ENCODE assay signal across 17 mouse cellular contexts in the genomic region with DNA sequence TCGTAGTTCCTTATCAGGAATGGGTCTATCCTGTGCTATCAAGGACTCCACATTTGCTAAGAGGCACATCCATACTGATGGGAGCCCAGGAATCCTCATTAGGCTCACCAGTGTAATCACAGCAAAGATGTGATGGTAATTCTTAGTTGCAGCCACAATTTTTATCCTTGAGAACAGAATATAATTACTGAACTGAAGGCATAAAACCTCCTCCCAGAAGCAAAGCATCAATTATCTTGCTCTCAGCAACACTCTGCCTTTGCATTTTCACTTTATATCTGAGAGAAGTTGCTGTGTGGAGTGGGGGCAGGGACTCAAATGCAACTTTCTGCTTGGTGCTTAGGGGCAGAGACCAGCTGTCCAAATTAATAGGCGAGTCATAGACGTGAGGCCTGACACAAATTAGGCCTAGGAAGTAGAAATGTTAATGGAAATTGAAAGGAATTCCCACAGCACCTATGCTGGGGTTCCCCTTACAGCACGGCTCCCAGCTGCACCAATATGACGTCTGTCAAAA.
DNase-seq lines count a peak whose midpoint lies in the region; ATAC-seq lines count a peak whose summit lies in the region.
"Had no signal": no experiment of that assay in that cellular context is flagged by ENCODE, and none has a peak within 500 bp of the region (broad histone marks: within the 10 kb centered on the region; RNA-seq: fewer than 3 reads in every experiment).

No protein-coding gene starts in this region.

- no peak for DNase-seq in forebrain, embryonic 11.5 days (ENCODE audit: low spot score)
- no peak for DNase-seq in forebrain, embryonic 10.5 days (ENCODE audit: extremely low spot score, low spot score)
- DNase-seq in mesoderm, embryonic 11.5 days (ENCODE audit: low read depth, low spot score): peak; percentile 4
- DNase-seq in retina, postnatal 1 day: peak; percentile 60
- DNase-seq in right cerebral cortex, postnatal 14 days: no peak
- DNase-seq in layer of hippocampus, postnatal 14 days (ENCODE audit: low spot score in 2 of 2): no peak
- DNase-seq: adrenal gland, adult 2 months; cerebellum, postnatal 10 days; kidney, postnatal 10 days; layer of hippocampus, adult 9-11 months; lung, postnatal 4 days had no signal

- no peaks in the 10 kb centered on the region for H3K27me3 ChIP-seq in forebrain, embryonic 11.5 days (ENCODE audit: control insufficient read depth, insufficient read depth, low read length)
- H3K27me3 ChIP-seq in forebrain, embryonic 10.5 days (ENCODE audit: poor library complexity, severe bottlenecking): no peaks in the 10 kb centered on the region
- H3K27me3 ChIP-seq in forebrain, embryonic 16.5 days (replicated peaks; ENCODE audit: control insufficient read depth, insufficient read depth, low read length): no peaks in the 10 kb centered on the region
- H3K27me3 ChIP-seq in kidney, embryonic 16.5 days (ENCODE audit: insufficient read depth, low read length): no peaks in the 10 kb centered on the region
- H3K27me3 ChIP-seq: heart, embryonic 15.5 days; limb, embryonic 12.5 days had no signal

- H3K9me3 ChIP-seq in forebrain, embryonic 11.5 days (ENCODE audit: control insufficient read depth, low read length): no peaks in the 10 kb centered on the region
- H3K9me3 ChIP-seq in forebrain, embryonic 10.5 days: no peaks in the 10 kb centered on the region
- H3K9me3 ChIP-seq in forebrain, embryonic 16.5 days (ENCODE audit: control insufficient read depth, low read length): no peaks in the 10 kb centered on the region
- H3K9me3 ChIP-seq in kidney, embryonic 16.5 days (ENCODE audit: low read length): no peaks in the 10 kb centered on the region
- H3K9me3 ChIP-seq: heart, embryonic 15.5 days; limb, embryonic 12.5 days had no signal

- no peak overlapping the region for H3K4me2 ChIP-seq in forebrain, embryonic 11.5 days (ENCODE audit: low read depth, low read length, severe bottlenecking)
- no peak overlapping the region for H3K4me2 ChIP-seq in forebrain, embryonic 16.5 days (ENCODE audit: low read length)
- no peak overlapping the region for H3K4me2 ChIP-seq in kidney, embryonic 16.5 days (replicated peaks; ENCODE audit: low read depth, low read length)
- H3K4me2 ChIP-seq: heart, embryonic 15.5 days; limb, embryonic 12.5 days had no signal

- H3K4me1 ChIP-seq in forebrain, embryonic 11.5 days (replicated peaks; ENCODE audit: control insufficient read depth, insufficient read depth, low read length): no peaks in the 10 kb centered on the region
- H3K4me1 ChIP-seq in forebrain, embryonic 10.5 days: no peaks in the 10 kb centered on the region
- H3K4me1 ChIP-seq in forebrain, embryonic 16.5 days (replicated peaks; ENCODE audit: control insufficient read depth, insufficient read depth, low read length): no peaks in the 10 kb centered on the region
- H3K4me1 ChIP-seq in kidney, embryonic 16.5 days (ENCODE audit: insufficient read depth, low read length): no peaks in the 10 kb centered on the region
- H3K4me1 ChIP-seq: heart, embryonic 15.5 days had no signal

- no peak overlapping the region for H3K27ac ChIP-seq in forebrain, embryonic 11.5 days (ENCODE audit: low read depth, low read length)
- no peak overlapping the region for H3K27ac ChIP-seq in forebrain, embryonic 10.5 days
- H3K27ac ChIP-seq in forebrain, embryonic 16.5 days (ENCODE audit: low read length): no peak overlapping the region
- no peak overlapping the region for H3K27ac ChIP-seq in kidney, embryonic 16.5 days (ENCODE audit: low read length)
- H3K27ac ChIP-seq: heart, embryonic 15.5 days; limb, embryonic 12.5 days; stomach, postnatal 0 days had no signal

- WGBS in forebrain, embryonic 11.5 days: 79% methylated on average over 5 of the region's 5 CpGs
- 82% methylated on average over 5 of the region's 5 CpGs for WGBS in forebrain, embryonic 10.5 days
- whole genome bisulfite sequencing in forebrain, embryonic 16.5 days: 51% methylated on average over 5 of the region's 5 CpGs
- 73% methylated on average over 5 of the region's 5 CpGs for WGBS in kidney, embryonic 16.5 days

- no peak overlapping the region for H3K4me3 ChIP-seq in forebrain, embryonic 11.5 days (ENCODE audit: low read depth, low read length)
- no peak overlapping the region for H3K4me3 ChIP-seq in forebrain, embryonic 10.5 days
- no peak overlapping the region for H3K4me3 ChIP-seq in forebrain, embryonic 16.5 days (replicated peaks; ENCODE audit: low read length)
- no peak overlapping the region for H3K4me3 ChIP-seq in kidney, embryonic 16.5 days (ENCODE audit: low read length)
- H3K4me3 ChIP-seq: heart, embryonic 15.5 days; limb, embryonic 12.5 days; myocyte had no signal

- no peaks in the 10 kb centered on the region for H3K36me3 ChIP-seq in forebrain, embryonic 11.5 days (ENCODE audit: control insufficient read depth, insufficient read depth, low read length)
- no peaks in the 10 kb centered on the region for H3K36me3 ChIP-seq in forebrain, embryonic 10.5 days (replicated peaks)
- H3K36me3 ChIP-seq in forebrain, embryonic 16.5 days (ENCODE audit: control insufficient read depth, insufficient read depth): no peaks in the 10 kb centered on the region
- no peaks in the 10 kb centered on the region for H3K36me3 ChIP-seq in kidney, embryonic 16.5 days (ENCODE audit: insufficient read depth, low read length)
- H3K36me3 ChIP-seq: heart, embryonic 15.5 days; limb, embryonic 12.5 days had no signal

- ATAC-seq in forebrain, embryonic 11.5 days (replicated peaks; ENCODE audit: low FRiP score): peak; percentile 61; the same call in 1 of the 2 replicates
- ATAC-seq in forebrain, embryonic 16.5 days: peak; percentile 58
- ATAC-seq in kidney, embryonic 16.5 days (ENCODE audit: low FRiP score, low TSS enrichment): no peak

- H3K9ac ChIP-seq in forebrain, embryonic 11.5 days (ENCODE audit: low read length): no peak overlapping the region
- no peak overlapping the region for H3K9ac ChIP-seq in forebrain, embryonic 16.5 days (replicated peaks; ENCODE audit: low read depth, low read length)
- no peak overlapping the region for H3K9ac ChIP-seq in kidney, embryonic 16.5 days (replicated peaks; ENCODE audit: low read length)
- H3K9ac ChIP-seq: heart, embryonic 15.5 days; limb, embryonic 12.5 days had no signal

Comparison
In these comparisons a context has a peak if more than half of its experiments do, and no peak if none do; other contexts are left out.
1. DNase-seq: peak in mesoderm, embryonic 11.5 days (single experiment) and retina, postnatal 1 day (single experiment); none in forebrain, embryonic 11.5 days (single experiment), forebrain, embryonic 10.5 days (single experiment), right cerebral cortex, postnatal 14 days (single experiment) and layer of hippocampus, postnatal 14 days (0 of 2).